24 mouse cellular contexts compared by ENCODE assay signal in the genomic region with DNA sequence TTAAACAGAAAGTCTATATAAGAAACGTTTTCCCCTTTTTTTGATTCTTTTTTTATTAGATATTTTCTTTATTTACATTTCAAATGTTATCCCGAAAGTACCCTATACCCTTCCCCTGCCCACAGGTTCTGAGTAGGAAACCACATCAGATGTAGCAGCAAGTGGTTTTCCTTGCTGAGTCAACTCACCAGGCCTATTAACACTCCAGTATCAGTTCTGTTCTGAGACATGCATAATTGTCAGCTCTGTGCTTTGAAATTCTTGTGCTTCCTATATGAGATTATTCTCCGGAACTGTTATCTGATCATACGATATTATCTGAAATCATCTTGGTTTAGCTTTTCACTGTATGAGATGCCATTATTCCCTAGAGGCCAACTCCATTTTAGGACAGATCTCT. TPM values are rescaled to one million over a fixed set of nuclear protein-coding genes. Genes with fewer than 3 reads are reported as not detected.
A peak's percentile ranks its signal among the peaks of the same experiment; 100 is the strongest.
DNase-seq lines count a peak whose midpoint lies in the region; ATAC-seq and TF ChIP-seq lines count a peak whose summit lies in the region.
"Had no signal": no experiment of that assay in that cellular context is flagged by ENCODE, and none has a peak within 500 bp of the region (broad histone marks: within the 10 kb centered on the region; RNA-seq: fewer than 3 reads in every experiment).

No protein-coding gene starts in this region.

- no peaks in the 10 kb centered on the region for H3K79me2 ChIP-seq in CH12.LX (replicated peaks; ENCODE audit: control insufficient read depth, extremely low read depth, insufficient read depth, poor library complexity, severe bottlenecking)

- in situ Hi-C loops in CH12.LX (cut with MboI; ENCODE audit: low pct_ligation_motif_present, low pct_unique_long_range_greater_than_20kb, low sequenced_read_pairs), result no loop called here

- TF ChIP-seq EP300 in CH12.LX (IDR thresholded peaks at IDR 0.05; ENCODE audit: low read length), result peak; percentile 96

- H3K27me3 ChIP-seq in CH12.LX (replicated peaks), result no peaks in the 10 kb centered on the region
- H3K27me3 ChIP-seq: embryonic facial prominence, embryonic 13.5 days; embryonic facial prominence, embryonic 15.5 days; forebrain, embryonic 12.5 days had no signal

- H3K4me1 ChIP-seq in CH12.LX (ENCODE audit: control insufficient read depth in 1 of 2, insufficient read depth in 2 of 2), result peaks cover 11 to 14% of the 10 kb centered on the region in 2 experiments
- H3K4me1 ChIP-seq: embryonic facial prominence, embryonic 13.5 days; embryonic facial prominence, embryonic 15.5 days; forebrain, embryonic 10.5 days; forebrain, embryonic 12.5 days had no signal

- dilution Hi-C loops in CH12.LX (cut with MboI; ENCODE audit: extremely low pct_ligation_motif_present, extremely low pct_unique_long_range_greater_than_20kb, low sequenced_read_pairs), result no loop called here

- no peak for TF ChIP-seq POLR2A in CH12.LX (IDR thresholded peaks at IDR 0.05; ENCODE audit: low read depth, low read length)

- no peak overlapping the region for H3K9ac ChIP-seq in CH12.LX (ENCODE audit: insufficient read depth, low read depth)
- H3K9ac ChIP-seq: embryonic facial prominence, embryonic 13.5 days; embryonic facial prominence, embryonic 15.5 days; forebrain, embryonic 12.5 days had no signal

- H3K27ac ChIP-seq in CH12.LX (ENCODE audit: insufficient read depth, low read depth), result no peak overlapping the region
- H3K27ac ChIP-seq: embryonic facial prominence, embryonic 13.5 days; embryonic facial prominence, embryonic 15.5 days; forebrain, embryonic 10.5 days; forebrain, embryonic 12.5 days had no signal

- TF ChIP-seq RAD21 in CH12.LX (IDR thresholded peaks at IDR 0.05; ENCODE audit: low read depth, low read length), result no peak

- ATAC-seq in megakaryocyte, adult 5-6 weeks (ENCODE audit: poor library complexity, severe bottlenecking), result no peak
- ATAC-seq: forebrain, embryonic 14.5 days; forebrain, embryonic 16.5 days had no signal

- no peak for TF ChIP-seq CTCF in CH12.LX (conservative IDR thresholded peaks at IDR 0.05 in 1 of 2, IDR thresholded peaks at IDR 0.05 in 1 of 2; ENCODE audit: low read depth in 2 of 2, low read length in 2 of 2)

- H3K9me3 ChIP-seq in CH12.LX (replicated peaks; ENCODE audit: low read length), result no peaks in the 10 kb centered on the region
- H3K9me3 ChIP-seq: embryonic facial prominence, embryonic 13.5 days; embryonic facial prominence, embryonic 15.5 days; forebrain, embryonic 12.5 days had no signal

- DNase-seq in CD4-positive helper T cell, adult 2 months (ENCODE audit: low read depth, low spot score), result peak; percentile 36
- DNase-seq in CH12.LX (ENCODE audit: extremely low read depth), result peak; percentile 64
- peak; percentile 46 for DNase-seq in induced T-regulatory cell, adult 2 months (ENCODE audit: low read depth)
- DNase-seq in adrenal gland, adult 18-20 months (ENCODE audit: low spot score in 2 of 2), result no peak
- DNase-seq in left cerebral cortex, adult 18-20 months (ENCODE audit: low spot score in 2 of 2), result no peak
- DNase-seq in left cerebral cortex, adult 11 months (ENCODE audit: low spot score), result no peak
- DNase-seq: adrenal gland, adult 8-10 months; adrenal gland, postnatal 14 days; adrenal gland, postnatal 36 days; B cell, adult 2 months; cerebellum, adult 11-12 months; cerebellum, adult 2 months; cerebellum, adult 9-10 months; cerebellum, postnatal 10 days; cerebellum, postnatal 25 days; embryo, embryonic 11 days had no signal

- no peaks in the 10 kb centered on the region for H3K36me3 ChIP-seq in CH12.LX (replicated peaks in 1 of 2; ENCODE audit: control insufficient read depth in 1 of 2, insufficient read depth in 1 of 2, low read length in 1 of 2)
- H3K36me3 ChIP-seq: embryonic facial prominence, embryonic 13.5 days; embryonic facial prominence, embryonic 15.5 days; forebrain, embryonic 10.5 days; forebrain, embryonic 12.5 days had no signal

- no peak overlapping the region for H3K4me3 ChIP-seq in CH12.LX (replicated peaks in 1 of 3; ENCODE audit: low read depth in 2 of 3, low read length in 2 of 3, poor library complexity in 1 of 3)
- H3K4me3 ChIP-seq: embryonic facial prominence, embryonic 13.5 days; embryonic facial prominence, embryonic 15.5 days; erythroblast, embryonic 14.5 days; forebrain, embryonic 10.5 days; forebrain, embryonic 12.5 days had no signal

- no peak overlapping the region for H3K4me2 ChIP-seq in CH12.LX (ENCODE audit: insufficient read depth, low read depth, poor library complexity, severe bottlenecking)
- H3K4me2 ChIP-seq: embryonic facial prominence, embryonic 13.5 days; embryonic facial prominence, embryonic 15.5 days; forebrain, embryonic 12.5 days had no signal

TF ChIP-seq in CH12.LX, 34 proteins besides CTCF, POLR2A, EP300 and RAD21:
- TF ChIP-seq TBP (conservative IDR thresholded peaks at IDR 0.05; ENCODE audit: low read depth, low read length) (no peak), GABPA (IDR thresholded peaks at IDR 0.05; ENCODE audit: insufficient replicate concordance, low read depth, low read length) (no peak), USF1 (IDR thresholded peaks at IDR 0.05; ENCODE audit: low read depth, low read length) (no peak), POLR2AphosphoS2 (IDR thresholded peaks at IDR 0.05; ENCODE audit: low read depth, low read length) (no peak), RCOR1 (conservative IDR thresholded peaks at IDR 0.05; ENCODE audit: low read depth, low read length) (peak; percentile 88; the same call in 1 of the 2 replicates), MXI1 (IDR thresholded peaks at IDR 0.05; ENCODE audit: low read depth, low read length) (no peak), IRF4 (IDR thresholded peaks at IDR 0.05; ENCODE audit: low read depth, low read length) (peak; percentile 98), MAX (IDR thresholded peaks at IDR 0.05; ENCODE audit: low read length) (no peak), BHLHE40 (IDR thresholded peaks at IDR 0.05; ENCODE audit: low read depth, low read length) (peak; percentile 82), MYC (IDR thresholded peaks at IDR 0.05; ENCODE audit: low read depth, low read length) (no peak; the same call in 1 of the 2 replicates), NELFE (IDR thresholded peaks at IDR 0.05; ENCODE audit: low read depth, low read length) (no peak), ETS1 (conservative IDR thresholded peaks at IDR 0.05; ENCODE audit: low read depth, low read length) (peak; percentile 88), JUN (IDR thresholded peaks at IDR 0.05; ENCODE audit: insufficient read depth, low read depth, low read length) (peak; percentile 86), MAZ (IDR thresholded peaks at IDR 0.05; ENCODE audit: low read depth, low read length) (no peak), ZKSCAN1 (IDR thresholded peaks at IDR 0.05; ENCODE audit: borderline replicate concordance, low read depth, low read length) (no peak), USF2 (conservative IDR thresholded peaks at IDR 0.05; ENCODE audit: low read depth, low read length) (no peak), CHD1 (IDR thresholded peaks at IDR 0.05; ENCODE audit: low read depth, low read length) (no peak), ELF1 (IDR thresholded peaks at IDR 0.05; ENCODE audit: low read depth, low read length) (no peak), E2F4 (IDR thresholded peaks at IDR 0.05; ENCODE audit: insufficient replicate concordance, low read depth, low read length) (0 out of 2 replicates have a peak, but pooled peaks have one; percentile 54), ZC3H11A (IDR thresholded peaks at IDR 0.05; ENCODE audit: low read depth, low read length) (no peak), HCFC1 (IDR thresholded peaks at IDR 0.05; ENCODE audit: low read depth, low read length) (no peak), UBTF (IDR thresholded peaks at IDR 0.05; ENCODE audit: low read depth, low read length) (no peak), KAT2A (IDR thresholded peaks at IDR 0.05; ENCODE audit: insufficient replicate concordance, low read length) (no peak), SMC3 (IDR thresholded peaks at IDR 0.05; ENCODE audit: low read depth, low read length) (no peak), CHD2 (IDR thresholded peaks at IDR 0.05; ENCODE audit: low read length) (peak; percentile 72; the same call in 1 of the 2 replicates), PAX5 (IDR thresholded peaks at IDR 0.05; ENCODE audit: low read length) (no peak), ZMIZ1 (IDR thresholded peaks at IDR 0.05; ENCODE audit: low read depth, low read length) (no peak), JUND (conservative IDR thresholded peaks at IDR 0.05; ENCODE audit: low read depth, low read length) (peak; percentile 93), TCF12 (IDR thresholded peaks at IDR 0.05; ENCODE audit: low read depth, low read length) (peak; percentile 80), ZNF384 (IDR thresholded peaks at IDR 0.05; ENCODE audit: low read depth, low read length) (no peak), SIN3A (IDR thresholded peaks at IDR 0.05; ENCODE audit: low read length) (0 out of 2 replicates have a peak, but pooled peaks have one; percentile 58), NRF1 (IDR thresholded peaks at IDR 0.05; ENCODE audit: low read depth, low read length) (no peak), MEF2A (IDR thresholded peaks at IDR 0.05; ENCODE audit: borderline replicate concordance, low read depth, low read length) (peak; percentile 86), MAFK (IDR thresholded peaks at IDR 0.05; ENCODE audit: insufficient replicate concordance, low read length) (peak; percentile 93)

RNA-seq across cellular contexts. Expression of gene Ulbp1, which starts 10.2 kb away (rescaled TPM):
- 70.1 and 78.3 TPM in 2 replicates for total RNA-seq in CH12.LX (2012; rRNA removed)
- total RNA-seq in CH12.LX (2014; rRNA removed), result 141 and 159 TPM in 2 replicates
- 87.3 and 92.9 TPM in 2 replicates for polyA plus RNA-seq in CH12.LX (2012; ENCODE audit: insufficient read length, low read depth)
- 21.5 and 30.5 TPM in 2 replicates for total RNA-seq in megakaryocyte, adult 5-6 weeks (2015)
- 23.6 and 31.1 TPM in 2 replicates for total RNA-seq in megakaryocyte, adult 5-6 weeks (2017)
- total RNA-seq in adrenal gland, adult 18-20 months (2021), result 1 to 10 TPM; 1.5 to 3.9 TPM
- total RNA-seq in left cerebral cortex, adult 18-20 months (2021), result under 1 TPM in 1 of 2 experiments, not detected in 1; 0.44 TPM
- polyA plus RNA-seq: erythroblast, embryonic 14.5 days had no signal

Comparison
In these comparisons a context has a peak if more than half of its experiments do, and no peak if none do; other contexts are left out.
1. DNase-seq: peak in CD4-positive helper T cell, adult 2 months (single experiment), CH12.LX (single experiment) and induced T-regulatory cell, adult 2 months (single experiment); none in adrenal gland, adult 18-20 months (0 of 2), left cerebral cortex, adult 18-20 months (0 of 2) and left cerebral cortex, adult 11 months (single experiment).
2. RNA of gene Ulbp1, which starts 10.2 kb away (total RNA-seq): 70.1 to 159 TPM in CH12.LX and 21.5 to 31.1 TPM in megakaryocyte, adult 5-6 weeks; 1.5 to 3.9 TPM in adrenal gland, adult 18-20 months and 0.44 TPM in left cerebral cortex, adult 18-20 months; every median in the first group is over 4 times any median in the second.